Mouse (Mus musculus): ENCODE measurements around the gene Pusl1. TPM values are rescaled to one million over a fixed set of nuclear protein-coding genes. Genes with fewer than 3 reads are reported as not detected.

Gene Pusl1
- 10 to 100 TPM; 56.8 to 59.9 TPM for total RNA-seq (2021)

- DNase-seq: peak; percentile 93 to 94
Observed at GRCm38 (mm10) chr4:155891551-155892001, at the start of gene Pusl1, which contains the start of gene Acap3. Gene Pusl1 (minus strand): TSS chr4:155891781. Gene Acap3 (plus strand): TSS chr4:155891822.

GRCm38 (mm10) chr4:155932031-155932430, 40.5 kb upstream of the Pusl1 start:
- DNase-seq: no peak

- peak; percentile 0 to 1 for DNase-seq
Observed at GRCm38 (mm10) chr4:155908751-155909150, 17.2 kb upstream of the Pusl1 start.

- DNase-seq: peak; percentile 1 to 2
Observed at GRCm38 (mm10) chr4:155908281-155908680, 16.7 kb upstream of the Pusl1 start.

GRCm38 (mm10) chr4:155907003-155907402, 15.4 kb upstream of the Pusl1 start:
- DNase-seq: peak; percentile 0 to 2

GRCm38 (mm10) chr4:155906125-155906524, 14.5 kb upstream of the Pusl1 start:
- peak in 1 of 2 experiments; percentile 1 for DNase-seq

- peak in 1 of 2 experiments; percentile 2 for DNase-seq
Observed at GRCm38 (mm10) chr4:155905634-155906033, 14.1 kb upstream of the Pusl1 start.

- DNase-seq: peak; percentile 1 to 5
Observed at GRCm38 (mm10) chr4:155904318-155905102, 12.9 kb upstream of the Pusl1 start.

- DNase-seq: no peak
Observed at GRCm38 (mm10) chr4:155903246-155903645, 11.7 kb upstream of the Pusl1 start.

- DNase-seq: peak; percentile 52 to 53
Observed at GRCm38 (mm10) chr4:155901205-155901604, 9.6 kb upstream of the Pusl1 start.

- DNase-seq: peak in 1 of 2 experiments; percentile 1
Observed at GRCm38 (mm10) chr4:155899355-155899754, 7.8 kb upstream of the Pusl1 start.

GRCm38 (mm10) chr4:155898318-155898717, 6.7 kb upstream of the Pusl1 start:
- no peak for DNase-seq

- no peak for DNase-seq
Observed at GRCm38 (mm10) chr4:155896461-155896860, 4.9 kb upstream of the Pusl1 start.

GRCm38 (mm10) chr4:155895826-155896225, 4.2 kb upstream of the Pusl1 start:
- DNase-seq: peak in 1 of 2 experiments; percentile 3

- peak; percentile 72 to 79 for DNase-seq
Observed at GRCm38 (mm10) chr4:155895216-155895615, 3.6 kb upstream of the Pusl1 start.

GRCm38 (mm10) chr4:155894311-155894881, 2.8 kb upstream of the Pusl1 start:
- DNase-seq: peak; percentile 76 to 79

GRCm38 (mm10) chr4:155893212-155893690, 1.7 kb upstream of the Pusl1 start:
- DNase-seq: no peak

- DNase-seq: peak in 1 of 2 experiments; percentile 30
Observed at GRCm38 (mm10) chr4:155892438-155893211, 1.0 kb upstream of the Pusl1 start.

- peak; percentile 84 to 85 for DNase-seq
Observed at GRCm38 (mm10) chr4:155892017-155892416, 436 bp upstream of the Pusl1 start.

- peak in 1 of 2 experiments; percentile 31 for DNase-seq
Observed at GRCm38 (mm10) chr4:155891011-155891471, 540 bp downstream of the Pusl1 start.

GRCm38 (mm10) chr4:155889316-155889715, 2.3 kb downstream of the Pusl1 start:
- DNase-seq: no peak

GRCm38 (mm10) chr4:155888181-155888580, 3.4 kb downstream of the Pusl1 start:
- no peak for DNase-seq
